Mouse (Mus musculus) urinary bladder, adult 2 months (tissue): Measurements from ENCODE around the gene Ttc39a. TPM values are rescaled to one million over a fixed set of nuclear protein-coding genes. Genes with fewer than 3 reads are reported as not detected.
"Not testable (repeated sequence)": the region's sequence is repeated elsewhere in the genome, so short reads cannot be mapped to it uniquely, and the experiment has no call there.

Source experiments
- DNase-seq: peaks from one replicate; pipeline ENCODE4 v3.0.0; 2022; ENCODE audit warnings: low spot score
- polyA plus RNA-seq: library from polyadenylated mRNA; depleted of rRNA; stranded (reverse); fragments of >200 nt; gene quantifications from 2 replicates; pipeline ENCODE4 v1.2.3, GENCODE M21; 2012; rRNA removed

Gene Ttc39a
- 8.4 and 10.8 TPM in 2 replicates for polyA plus RNA-seq

GRCm38 (mm10) chr4:109406486-109407175, at the start of gene Ttc39a:
Gene Ttc39a (plus strand): TSS chr4:109406623.
- DNase-seq = peak; percentile 37

- no peak for DNase-seq
These were observed 28.3 kb upstream of the Ttc39a start for GRCm38 (mm10) chr4:109378107-109378506.

GRCm38 (mm10) chr4:109382457-109382856, 24.0 kb upstream of the Ttc39a start:
- no peak for DNase-seq

GRCm38 (mm10) chr4:109385599-109385998, 20.8 kb upstream of the Ttc39a start:
- no peak for DNase-seq

DNA sequence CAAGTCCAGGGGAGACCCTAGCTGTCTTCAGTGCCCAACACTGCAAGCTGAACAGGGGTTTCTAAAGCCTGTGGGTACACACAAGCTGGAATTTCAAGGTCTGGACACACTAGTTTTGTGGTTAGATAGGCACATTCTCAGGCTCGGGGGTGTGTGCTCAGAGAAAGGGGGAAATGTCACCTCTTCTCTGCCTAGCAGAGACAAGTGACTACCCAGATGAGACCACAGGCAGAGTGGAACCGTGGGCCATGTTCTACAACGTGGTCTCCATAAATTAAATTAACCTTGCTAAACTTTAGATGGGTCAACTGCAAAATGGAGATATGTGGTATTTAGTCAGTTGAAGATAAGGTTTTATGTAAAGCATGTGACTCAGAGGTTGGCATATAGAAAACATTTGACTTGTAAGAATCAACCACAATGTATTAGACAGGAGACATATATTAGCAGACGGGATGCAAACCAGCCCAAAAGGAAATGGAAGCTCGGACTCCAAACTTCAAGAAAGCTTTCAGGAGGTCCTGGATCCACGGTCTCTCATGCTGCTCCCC, 13.1 kb upstream of the Ttc39a start:
- no peak for DNase-seq

DNA sequence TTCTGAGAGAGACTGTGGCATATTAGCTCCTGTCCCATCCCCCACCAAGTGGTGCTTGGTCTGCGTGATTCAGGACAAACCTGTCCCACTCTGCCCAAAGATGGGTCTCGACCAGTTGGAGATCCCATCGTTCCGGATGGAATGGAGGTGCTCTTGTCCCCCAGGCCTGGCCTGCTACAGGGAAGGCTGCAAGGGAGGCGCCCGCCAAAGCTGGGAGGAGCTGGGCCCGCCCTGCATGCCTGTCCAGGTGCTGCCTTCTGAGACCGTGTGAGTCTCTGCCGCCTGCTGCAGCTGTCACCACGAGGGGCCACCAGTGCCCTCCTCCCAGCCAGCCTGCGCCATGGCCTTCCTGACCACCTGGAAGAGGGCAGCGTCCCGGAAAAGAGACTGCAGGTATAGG, 12.5 kb upstream of the Ttc39a start:
- DNase-seq = peak; percentile 39

GRCm38 (mm10) chr4:109394314-109395074, 11.9 kb upstream of the Ttc39a start:
- no peak for DNase-seq

DNA sequence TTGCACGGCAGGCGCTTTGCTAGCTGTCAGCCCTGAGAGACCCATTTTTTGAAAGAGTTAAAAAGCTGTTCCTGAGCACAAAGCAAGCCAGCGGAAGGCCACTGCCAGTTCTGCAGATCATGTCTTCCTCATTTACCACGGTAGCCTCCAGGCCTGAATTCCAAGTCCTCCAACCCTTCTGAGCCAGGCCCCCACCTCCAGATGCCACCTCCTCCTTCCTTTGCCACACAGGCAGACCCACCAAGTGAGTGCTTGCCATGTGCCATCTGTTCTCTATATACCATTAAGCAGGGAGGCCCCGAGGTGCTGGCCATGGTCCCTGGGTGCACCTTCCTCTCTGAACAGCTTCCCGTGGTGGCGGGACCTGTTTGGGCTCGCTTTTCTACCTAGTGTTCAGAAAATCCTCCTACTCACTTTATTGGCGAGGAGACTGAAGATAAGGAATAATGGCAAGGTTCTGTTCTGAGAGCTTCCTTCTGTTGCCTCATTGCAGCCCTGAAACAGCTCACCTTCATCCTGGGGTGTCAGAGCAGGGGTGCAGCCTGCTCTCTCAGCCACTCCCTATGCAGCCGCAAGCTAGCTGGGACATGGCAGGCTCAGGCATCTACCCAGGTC, 6.0 kb upstream of the Ttc39a start:
- DNase-seq = no peak

- no peak for DNase-seq
These were observed 5.2 kb upstream of the Ttc39a start for GRCm38 (mm10) chr4:109401176-109401689.

DNA sequence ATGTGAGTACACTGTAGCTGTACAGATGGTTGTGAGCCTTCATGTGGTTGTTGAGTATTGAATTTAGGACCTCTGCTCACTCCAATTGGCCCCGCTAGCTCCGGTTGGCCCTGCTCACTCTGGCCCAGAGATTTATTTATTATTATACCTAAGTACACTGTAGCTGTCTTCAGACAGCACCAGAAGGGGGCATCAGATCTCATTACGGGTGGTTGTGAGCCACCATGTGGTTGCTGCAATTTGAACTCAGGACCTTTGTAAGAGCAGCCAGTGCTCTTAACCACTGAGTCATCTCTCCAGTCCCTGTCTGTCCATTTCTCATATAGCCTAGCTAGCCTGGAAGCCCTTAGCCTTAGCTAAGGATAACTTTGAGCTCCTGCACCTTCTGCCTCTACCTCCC, 1.5 kb upstream of the Ttc39a start:
- DNase-seq = not testable (repeated sequence)

DNA sequence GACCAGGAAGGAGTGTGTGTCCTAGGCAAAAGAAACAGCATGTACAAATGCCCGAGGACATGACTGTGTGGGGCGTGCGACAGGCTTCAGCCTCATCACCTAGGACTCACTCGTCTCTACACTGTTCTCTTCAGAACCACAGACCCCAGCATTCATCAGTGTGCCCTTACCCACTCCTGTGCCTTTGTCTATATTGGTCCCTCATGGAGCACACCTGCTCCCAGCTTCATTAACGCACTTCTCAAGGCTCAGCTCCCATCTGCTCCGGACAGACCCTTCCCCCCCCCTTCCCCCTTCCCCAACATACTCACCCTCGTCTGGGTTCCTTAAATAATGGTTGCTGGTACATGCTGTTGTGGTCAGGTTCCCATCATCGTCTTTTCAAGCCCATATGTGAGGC, 1.0 kb upstream of the Ttc39a start:
- DNase-seq = no peak

- no peak for DNase-seq
These were observed 353 bp upstream of the Ttc39a start for GRCm38 (mm10) chr4:109406054-109406485.

- no peak for DNase-seq
These were observed 725 bp downstream of the Ttc39a start for GRCm38 (mm10) chr4:109407176-109407520.

DNA sequence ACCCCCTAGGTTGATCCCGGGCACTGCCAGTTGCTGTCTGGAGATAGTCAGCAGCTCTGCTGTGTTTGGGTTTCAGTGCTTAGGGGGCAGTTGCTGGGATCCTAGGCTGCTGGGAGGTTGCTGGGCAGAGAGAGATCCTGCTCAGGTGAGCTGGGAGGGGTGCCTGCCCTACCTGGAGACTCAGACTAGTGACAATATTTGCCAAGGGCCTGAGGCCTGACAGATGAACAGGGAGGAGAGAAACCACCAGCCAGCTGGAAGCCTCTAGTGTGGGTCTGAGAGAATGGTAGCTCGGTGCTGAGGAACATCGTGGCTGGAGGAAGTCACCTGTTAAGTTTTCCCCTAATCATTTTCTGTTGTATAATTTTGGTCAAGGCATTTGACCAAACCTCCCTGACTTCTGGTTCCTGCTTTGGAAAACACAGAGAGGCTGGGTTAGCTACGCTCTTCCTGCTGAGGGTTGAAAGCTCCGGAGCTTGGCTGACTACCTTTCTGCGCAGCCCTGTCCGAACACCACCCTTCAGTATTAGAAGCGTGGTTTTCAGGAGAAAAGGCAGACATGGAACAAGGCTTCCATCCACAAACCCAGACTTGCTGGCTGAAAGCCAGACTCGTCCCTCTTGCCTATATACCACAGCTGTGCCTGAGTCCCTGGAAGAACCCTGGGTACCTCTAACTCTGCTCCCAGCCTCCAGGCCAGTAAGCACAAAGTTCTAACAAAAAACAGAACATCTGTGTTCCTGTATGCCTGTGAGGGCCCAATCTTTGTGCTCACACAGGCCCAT, 1.5 kb downstream of the Ttc39a start:
- no peak for DNase-seq

- DNase-seq = no peak
These were observed 4.4 kb downstream of the Ttc39a start for GRCm38 (mm10) chr4:109410681-109411376.

- no peak for DNase-seq
These were observed 5.0 kb downstream of the Ttc39a start for GRCm38 (mm10) chr4:109411377-109411967.

GRCm38 (mm10) chr4:109412233-109412632, 5.8 kb downstream of the Ttc39a start:
- DNase-seq = no peak

DNA sequence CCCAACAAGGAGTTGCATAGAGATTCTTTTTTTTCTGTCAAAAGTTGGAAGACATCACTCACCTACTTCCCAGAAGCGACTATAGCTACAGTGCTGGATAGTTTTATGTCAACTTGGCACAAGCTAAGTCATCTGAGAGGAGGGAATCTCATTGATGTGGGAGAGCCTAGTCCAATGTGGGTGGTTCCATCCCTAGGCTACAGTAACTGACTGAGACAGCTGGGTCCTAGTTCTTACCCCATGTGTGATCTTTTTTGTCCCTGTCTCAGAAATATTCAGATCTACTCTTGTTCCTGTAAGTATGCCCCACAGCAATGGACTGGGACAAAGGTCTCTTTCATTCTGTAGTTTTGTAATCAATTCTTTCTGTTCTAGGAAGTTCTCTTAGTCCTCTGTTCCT, 11.6 kb downstream of the Ttc39a start:
- no peak for DNase-seq

DNA sequence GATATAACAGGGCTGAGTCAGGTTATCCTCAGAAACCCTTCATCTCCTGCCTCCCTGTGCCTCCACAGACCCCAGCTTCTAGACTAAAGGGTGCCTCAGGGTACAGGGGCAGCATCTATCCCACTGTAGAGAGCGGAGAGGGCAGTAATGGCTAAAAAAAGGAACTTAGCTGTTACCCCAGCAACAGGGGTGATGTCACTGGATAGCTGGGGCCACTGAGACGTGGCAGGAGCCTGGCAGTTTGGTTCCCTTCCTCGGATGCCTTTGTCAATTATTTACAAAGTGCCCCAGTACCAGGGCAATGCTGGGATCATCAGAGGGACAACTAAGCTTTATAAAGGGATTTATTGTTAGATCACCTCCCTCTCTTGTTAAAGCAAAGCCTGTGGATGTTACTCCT, 12.6 kb downstream of the Ttc39a start:
- DNase-seq = no peak

DNA sequence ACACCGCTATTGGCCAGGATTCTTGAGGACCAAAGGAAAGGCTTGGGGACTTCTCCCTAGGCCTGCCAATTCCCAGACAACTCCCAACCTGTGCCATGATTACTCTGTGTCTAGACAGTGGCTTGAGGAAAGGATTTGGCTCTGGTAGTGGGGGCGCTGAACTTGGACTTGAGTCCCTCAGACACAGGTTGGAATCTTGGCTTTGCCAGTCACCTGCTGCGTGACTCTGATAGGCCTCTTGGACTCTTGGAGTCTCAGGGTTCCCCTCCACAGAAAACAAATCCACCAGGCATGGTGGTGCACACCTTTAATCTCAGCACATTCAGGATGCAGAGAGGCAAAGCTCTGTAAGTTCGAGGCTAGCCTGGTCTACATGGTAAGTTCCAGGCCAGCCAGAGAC, 13.1 kb downstream of the Ttc39a start:
- no peak for DNase-seq
